Mouse (Mus musculus) forebrain, postnatal 0 days (tissue): ENCODE data around the gene Abhd6. TPM values are rescaled to one million over a fixed set of nuclear protein-coding genes. Genes with fewer than 3 reads are reported as not detected.
"Not testable (repeated sequence)": the region's sequence is repeated elsewhere in the genome, so short reads cannot be mapped to it uniquely, and the experiment has no call there.

Experiments
- ATAC-seq: fragments of 200-750 bp; cut with Nextera tagmentation; 2 replicates; pipeline ENCODE4 v1.8.0; 2017; ENCODE audit warnings: mild to moderate bottlenecking, moderate library complexity
- DNase-seq: peaks from one replicate; pipeline ENCODE4 v3.0.0-alpha.2; 2015
- H3K27ac ChIP-seq: fragments of 300-500 bp; sonication (generic); 2 replicates; pipeline ENCODE4 v1.5.1; 2014; ENCODE audit warnings: low read depth, mild to moderate bottlenecking, antibody characterized with exemption, low read length, moderate library complexity, mixed read lengths
- H3K27me3 ChIP-seq: fragments of 300-500 bp; sonication (generic); 2 replicates; pipeline ENCODE4 v1.6.1; 2014; ENCODE audit warnings: mild to moderate bottlenecking, low read length, mixed read lengths; ENCODE audit not compliant: insufficient read depth
- H3K36me3 ChIP-seq: fragments of 300-500 bp; sonication (generic); 2 replicates; pipeline ENCODE4 v1.6.1; 2014; ENCODE audit warnings: mild to moderate bottlenecking, moderate library complexity; ENCODE audit not compliant: insufficient read depth
- H3K4me1 ChIP-seq: fragments of 300-500 bp; sonication (generic); 2 replicates; pipeline ENCODE4 v1.6.1; 2014; ENCODE audit warnings: antibody characterized with exemption; ENCODE audit not compliant: insufficient read depth
- H3K4me2 ChIP-seq: fragments of 300-500 bp; sonication (generic); 2 replicates; pipeline ENCODE4 v1.6.1; 2014; ENCODE audit warnings: low read depth, mild to moderate bottlenecking, moderate library complexity
- H3K4me3 ChIP-seq: fragments of 300-500 bp; sonication (generic); 2 replicates; pipeline ENCODE4 v1.5.1; 2014; ENCODE audit warnings: low read depth, low read length, mixed read lengths
- H3K9ac ChIP-seq: fragments of 300-500 bp; sonication (generic); 2 replicates; pipeline ENCODE4 v1.6.1; 2014; ENCODE audit warnings: mild to moderate bottlenecking
- H3K9me3 ChIP-seq: fragments of 300-500 bp; sonication (generic); 2 replicates; pipeline ENCODE4 v1.6.1; 2016; ENCODE audit warnings: low read length
- CTCF ChIP-seq: sonication (generic); IDR thresholded peaks from 2 replicates; pipeline ENCODE4 v1.5.1; 2016; ENCODE audit warnings: antibody characterized with exemption, control low read depth, low read depth
- WGBS: fragments of 180-500 bp; shearing (Covaris S2); extraction: QIAGEN DNeasy Blood & Tissue Kit; methylation state at CpG from one replicate; pipeline ENCODE4 v1.1.7; 2014; 5-methylcytosine and 5-hydroxymethylcytosine counted together
- polyA plus RNA-seq: library from polyadenylated mRNA; unstranded; fragments of >200 nt; fragmentation: Nextera tagmentation; extraction: Ambion mirVana; gene quantifications from 2 replicates; pipeline ENCODE4 v1.2.1, GENCODE M21; 2015
- total RNA-seq: library from RNA; depleted of rRNA; stranded (reverse); fragments of >200 nt; gene quantifications from 2 replicates; pipeline ENCODE4 v1.2.3, GENCODE M21; 2014

The Abhd6 gene
- total and polyA plus RNA-seq, 2 experiments from 2014 or later, result 8.0 to 36.2 TPM

- H3K4me3 ChIP-seq, result peak overlapping the region; percentile 80
- no peaks in the 10 kb centered on the region for H3K9me3 ChIP-seq
- no peak for TF ChIP-seq CTCF
- no peaks in the 10 kb centered on the region for H3K36me3 ChIP-seq
- DNase-seq (no peak), ATAC-seq (no peak)
- peak overlapping the region; percentile 66 for H3K9ac ChIP-seq
- H3K4me2 ChIP-seq, result peak overlapping the region; percentile 82
- H3K27me3 ChIP-seq, result no peaks in the 10 kb centered on the region
- peaks cover 20% of the 10 kb centered on the region for H3K4me1 ChIP-seq
- H3K27ac ChIP-seq, result no peak overlapping the region; the same call in 1 of the 2 replicates
- 31% methylated on average over 18 of the region's 18 CpGs for WGBS
These were observed 1.3 kb downstream of the Abhd6 start for GRCm38 (mm10) chr14:8003727-8004670.

GRCm38 (mm10) chr14:8006061-8006460 is 3.4 kb downstream of the Abhd6 start:
- 66% methylated on average over 3 of the region's 3 CpGs for WGBS
- ATAC-seq, H3K9me3 ChIP-seq, H3K27ac ChIP-seq, H3K36me3 ChIP-seq, H3K4me2 ChIP-seq, H3K27me3 ChIP-seq, H3K4me3 ChIP-seq, DNase-seq, H3K9ac ChIP-seq: not testable (repeated sequence)
- peaks cover 17% of the 10 kb centered on the region for H3K4me1 ChIP-seq

GRCm38 (mm10) chr14:8007084-8007483 is 4.4 kb downstream of the Abhd6 start:
- no peaks in the 10 kb centered on the region for H3K9me3 ChIP-seq
- H3K27me3 ChIP-seq, result no peaks in the 10 kb centered on the region
- H3K36me3 ChIP-seq, result no peaks in the 10 kb centered on the region
- ATAC-seq, result no peak
- H3K4me1 ChIP-seq, result peaks cover 15% of the 10 kb centered on the region
- TF ChIP-seq CTCF, result no peak
- no peak overlapping the region for H3K4me2 ChIP-seq
- H3K9ac ChIP-seq, result no peak overlapping the region
- H3K4me3 ChIP-seq, result no peak overlapping the region
- no peak overlapping the region for H3K27ac ChIP-seq
- no peak for DNase-seq

GRCm38 (mm10) chr14:8007486-8007885 is 4.8 kb downstream of the Abhd6 start:
- H3K27ac ChIP-seq, result no peak overlapping the region
- H3K4me2 ChIP-seq, result no peak overlapping the region
- H3K9me3 ChIP-seq, result no peaks in the 10 kb centered on the region
- no peak overlapping the region for H3K4me3 ChIP-seq
- no peak for TF ChIP-seq CTCF
- H3K9ac ChIP-seq, result no peak overlapping the region
- DNase-seq, result no peak
- H3K4me1 ChIP-seq, result peaks cover 15% of the 10 kb centered on the region
- ATAC-seq, result no peak
- WGBS, result 75% methylated on average over 2 of the region's 2 CpGs
- H3K36me3 ChIP-seq, result no peaks in the 10 kb centered on the region
- no peaks in the 10 kb centered on the region for H3K27me3 ChIP-seq

GRCm38 (mm10) chr14:8007923-8008322 is 5.2 kb downstream of the Abhd6 start:
- ATAC-seq, result no peak
- 74% methylated on average over 10 of the region's 10 CpGs for whole genome bisulfite sequencing
- Histone ChIP-seq H3K4me1 (peaks cover 15% of the 10 kb centered on the region), H3K27me3 (no peaks in the 10 kb centered on the region), H3K36me3 (no peaks in the 10 kb centered on the region), H3K9ac (no peak overlapping the region), H3K9me3 (no peaks in the 10 kb centered on the region), H3K4me3 (no peak overlapping the region), H3K27ac (no peak overlapping the region), H3K4me2 (no peak overlapping the region)
- no peak for TF ChIP-seq CTCF
- DNase-seq, result no peak

GRCm38 (mm10) chr14:8011297-8011696 is 8.6 kb downstream of the Abhd6 start:
- WGBS, result 75% methylated on average over 2 of the region's 2 CpGs
- H3K4me1 ChIP-seq, result no peaks in the 10 kb centered on the region
- H3K27me3 ChIP-seq, result no peaks in the 10 kb centered on the region
- H3K36me3 ChIP-seq, result no peaks in the 10 kb centered on the region
- ATAC-seq (no peak), DNase-seq (no peak)
- no peak overlapping the region for H3K9ac ChIP-seq
- no peak overlapping the region for H3K4me3 ChIP-seq
- H3K27ac ChIP-seq, result no peak overlapping the region
- TF ChIP-seq CTCF, result no peak
- H3K9me3 ChIP-seq, result no peaks in the 10 kb centered on the region
- no peak overlapping the region for H3K4me2 ChIP-seq

GRCm38 (mm10) chr14:8011938-8012337 is 9.2 kb downstream of the Abhd6 start:
- H3K27ac ChIP-seq, result no peak overlapping the region
- ATAC-seq (no peak), DNase-seq (no peak)
- H3K9me3 ChIP-seq, result no peaks in the 10 kb centered on the region
- H3K4me2 ChIP-seq, result no peak overlapping the region
- no peak overlapping the region for H3K9ac ChIP-seq
- H3K4me1 ChIP-seq, result no peaks in the 10 kb centered on the region
- H3K36me3 ChIP-seq, result no peaks in the 10 kb centered on the region
- 77% methylated on average over 6 of the region's 6 CpGs for WGBS
- H3K27me3 ChIP-seq, result no peaks in the 10 kb centered on the region
- no peak overlapping the region for H3K4me3 ChIP-seq
- TF ChIP-seq CTCF, result no peak
